Mouse (Mus musculus) Muller cell, postnatal 12 days (primary cell): ENCODE measurements around the gene Mrps30.
"Not testable (repeated sequence)": the region's sequence is repeated elsewhere in the genome, so short reads cannot be mapped to it uniquely, and the experiment has no call there.

Source experiments
- DNase-seq: peaks from one replicate; pipeline ENCODE4 v3.0.0-alpha.2; 2015; ENCODE audit errors: inconsistent ontology term

Gene Mrps30

DNA sequence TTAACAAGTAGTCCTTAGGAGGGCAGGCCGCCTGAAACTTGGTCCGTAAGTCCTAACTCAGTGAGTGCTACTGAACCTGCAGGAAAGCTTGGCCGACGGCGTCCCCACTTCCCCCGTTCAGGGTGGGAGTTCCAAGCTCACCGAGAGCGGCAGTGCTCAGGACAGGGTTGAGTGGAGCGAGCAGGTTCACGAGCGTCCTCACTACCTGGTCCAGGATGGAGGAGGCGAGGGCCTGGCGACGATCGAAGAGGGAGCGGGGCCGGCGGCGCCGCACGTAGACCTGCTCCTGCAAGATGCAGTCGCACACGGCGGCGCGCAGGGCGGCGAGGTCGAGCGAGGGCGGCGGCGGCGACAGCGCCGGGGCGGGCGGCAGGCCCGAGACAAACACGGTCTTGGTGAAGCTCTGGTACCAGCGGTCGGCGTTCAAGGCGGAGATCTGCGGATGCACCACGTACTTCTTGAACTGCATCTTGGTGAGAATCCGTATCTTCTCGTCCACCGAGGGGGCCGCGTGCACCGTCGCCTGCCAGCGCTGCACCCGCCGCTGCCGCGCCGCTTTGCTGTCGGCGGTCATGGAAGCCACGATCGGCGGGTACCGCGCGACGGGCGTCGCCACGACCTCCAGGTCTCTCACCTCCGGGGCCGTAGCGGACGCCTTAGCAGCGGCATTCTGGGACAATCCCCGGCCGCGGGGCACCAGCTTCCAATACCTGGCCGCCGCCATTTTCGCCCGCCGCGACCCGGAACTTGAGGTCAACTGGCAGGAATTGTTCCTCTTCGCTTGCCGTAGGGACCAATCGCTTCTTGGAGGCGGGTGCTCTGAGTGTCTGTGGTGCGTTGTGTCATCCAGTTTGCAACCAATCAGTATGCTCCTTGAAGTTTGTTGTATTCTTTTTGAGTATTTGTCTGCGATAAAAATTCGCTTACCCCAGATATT lies at the start of gene Mrps30, which contains the start of gene B430218F22Rik:
Gene Mrps30 (minus strand): TSS at position 742 of the 937 bp plus-strand sequence.
Gene B430218F22Rik (plus strand): TSS at position 120 of the 937 bp plus-strand sequence.
- DNase-seq, result peak; percentile 91

DNA sequence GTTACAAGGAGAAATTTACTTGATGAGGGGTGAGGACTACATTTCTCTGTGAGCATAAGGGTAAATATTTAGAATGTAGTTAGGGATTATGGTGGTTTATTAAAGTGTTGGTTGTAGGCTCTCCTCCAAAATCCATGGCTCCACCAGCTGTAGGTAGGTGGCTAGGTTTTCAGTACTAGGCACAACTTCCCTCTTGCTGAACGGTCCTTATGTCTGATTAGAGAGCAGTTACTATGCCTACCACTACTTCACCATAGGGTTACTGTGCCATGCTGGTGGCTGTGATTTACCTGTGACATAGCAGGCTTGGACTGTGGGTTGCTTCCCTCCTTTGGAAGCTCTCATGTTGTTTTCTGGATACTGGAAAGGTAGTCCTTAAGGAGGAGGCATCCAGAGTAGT lies 33.8 kb upstream of the Mrps30 start:
- no peak for DNase-seq

DNA sequence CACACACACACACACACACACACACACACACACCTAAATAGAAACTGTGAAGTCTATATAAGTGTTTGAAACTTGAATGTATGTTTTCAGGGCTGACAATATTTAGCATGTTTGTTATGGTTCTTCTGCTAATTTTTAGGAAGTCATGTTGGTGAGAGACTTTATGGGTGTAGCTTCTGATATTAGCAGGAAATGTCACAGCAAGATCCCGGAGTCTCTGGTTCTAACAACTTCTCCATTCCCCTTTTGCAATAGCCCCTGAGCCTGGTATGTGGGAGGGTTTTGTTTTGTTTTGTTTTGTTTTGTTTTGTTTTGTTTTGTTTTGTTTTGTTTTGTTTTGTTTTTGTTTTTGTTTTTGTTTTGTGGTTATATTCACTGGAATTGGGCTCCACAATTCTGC lies 33.4 kb upstream of the Mrps30 start:
- DNase-seq, result no peak

DNA sequence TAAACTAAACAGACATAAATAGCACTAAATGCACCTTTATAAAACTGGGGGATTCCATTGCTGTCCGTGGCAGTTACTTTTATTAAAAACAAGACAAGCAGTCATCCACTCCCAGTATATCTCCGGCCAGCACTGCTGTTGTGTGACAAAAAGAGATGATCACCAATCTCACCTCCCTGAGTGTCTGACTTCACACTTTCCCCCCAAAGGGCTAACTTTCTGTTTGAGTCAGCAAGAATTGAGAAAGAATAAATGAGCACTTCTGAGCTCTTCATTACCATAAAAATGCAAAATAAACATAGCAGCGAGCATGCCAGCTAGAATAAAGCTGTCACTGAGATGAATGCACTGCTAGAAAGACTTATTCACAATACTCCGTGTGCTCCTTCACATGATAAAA lies 31.1 kb upstream of the Mrps30 start:
- DNase-seq, result no peak

DNA sequence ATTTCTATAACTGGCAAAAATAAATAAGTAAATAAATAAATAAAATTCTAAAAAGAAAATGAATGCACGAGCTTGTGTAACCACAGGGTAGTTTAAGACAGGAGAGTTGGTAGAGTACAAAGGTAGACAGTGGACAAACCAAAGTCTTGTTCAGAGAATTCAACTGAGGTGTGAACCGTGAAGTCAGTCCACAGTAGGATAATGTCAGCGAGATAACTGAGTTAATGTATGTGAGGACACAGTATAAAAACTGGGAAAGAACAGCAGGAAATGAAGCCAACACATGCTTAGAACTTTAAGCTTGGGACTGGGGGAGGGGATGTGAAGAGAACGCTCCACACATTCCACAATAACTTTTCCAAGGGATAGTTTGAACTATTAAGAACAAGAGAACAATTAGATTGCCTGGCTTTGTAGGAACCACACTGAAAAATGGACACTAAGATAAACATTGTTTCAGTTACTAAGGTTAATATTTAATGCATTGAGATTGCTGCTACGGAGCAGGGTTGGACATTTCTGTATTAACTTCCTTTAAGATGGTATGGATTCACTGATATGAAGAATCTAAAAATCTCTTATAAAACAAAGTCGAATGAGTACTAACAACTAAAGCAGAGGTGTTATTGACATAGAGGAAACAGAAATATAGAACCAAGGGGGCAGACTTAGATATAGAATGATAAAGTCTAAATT lies 24.4 kb upstream of the Mrps30 start:
- DNase-seq, result no peak

DNA sequence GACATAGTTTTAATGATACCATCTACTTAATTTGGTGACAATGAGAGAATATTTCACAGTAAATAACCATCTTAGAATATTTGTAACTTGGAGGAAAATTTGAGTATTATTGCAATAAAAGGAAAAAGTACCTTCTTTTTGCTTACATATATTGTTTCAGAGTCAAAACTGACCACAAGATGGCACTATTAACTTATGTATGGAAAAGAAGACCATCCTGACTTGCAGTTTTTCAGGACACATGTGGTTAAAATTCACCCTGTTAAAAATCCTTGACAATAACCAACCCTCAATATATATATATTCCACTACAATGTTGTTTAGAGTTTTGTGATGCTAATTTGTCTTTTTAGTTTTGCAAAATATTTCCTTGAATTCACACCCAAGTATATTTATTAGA lies 16.5 kb upstream of the Mrps30 start:
- peak; percentile 51 for DNase-seq

DNA sequence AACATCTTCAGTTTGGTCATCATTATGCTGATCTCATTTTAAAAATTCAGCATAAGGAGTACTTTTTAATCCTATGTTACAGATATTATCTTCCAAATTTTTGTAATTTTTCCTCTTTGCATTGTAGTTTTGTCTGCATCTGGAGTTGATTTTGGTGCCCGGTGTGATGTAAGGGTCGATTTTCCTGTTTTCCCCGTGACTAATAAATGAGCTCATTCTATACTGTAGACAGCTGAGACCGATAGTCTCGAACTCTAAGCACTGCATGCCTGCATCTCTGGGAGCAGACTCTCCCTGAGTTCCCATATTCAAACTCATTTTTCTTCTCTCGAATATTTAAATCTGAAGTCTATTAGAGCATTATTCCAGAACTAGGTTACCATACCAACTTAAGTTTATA lies 13.3 kb upstream of the Mrps30 start:
- no peak for DNase-seq

DNA sequence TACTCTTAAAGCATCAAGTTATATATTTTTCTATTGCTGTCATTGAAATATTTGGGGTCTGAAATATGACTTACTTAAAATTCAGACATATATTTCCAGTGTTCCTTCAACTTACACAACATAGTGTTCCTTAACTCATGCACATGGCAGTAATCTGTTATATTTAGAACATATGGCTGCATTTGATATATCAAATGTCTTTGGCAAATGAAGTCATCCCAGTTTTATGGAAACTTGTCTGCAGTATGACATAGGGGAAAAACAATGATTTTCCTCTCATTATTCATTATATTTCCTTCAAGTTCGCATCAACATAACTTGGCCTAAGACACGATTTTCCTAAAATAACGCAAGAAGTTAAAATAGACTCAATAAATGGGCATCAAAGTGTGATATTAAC lies 8.8 kb upstream of the Mrps30 start:
- DNase-seq, result no peak

DNA sequence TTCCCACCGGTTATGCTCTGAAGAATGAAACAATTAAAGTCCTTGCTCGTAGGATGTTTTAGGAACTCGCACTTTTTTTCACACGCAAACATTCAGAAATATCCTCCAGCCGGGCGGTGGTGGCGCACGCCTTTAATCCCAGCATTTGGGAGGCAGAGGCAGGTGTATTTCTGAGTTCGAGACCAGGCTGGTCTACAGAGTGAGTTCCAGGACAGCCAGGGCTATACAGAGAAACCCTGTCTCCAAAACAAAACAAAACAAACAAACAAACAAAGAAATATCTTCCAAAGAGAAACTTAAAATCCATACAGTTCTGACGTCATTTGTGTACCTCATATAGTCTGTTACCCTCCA lies 373 bp upstream of the Mrps30 start:
- not testable (repeated sequence) for DNase-seq

DNA sequence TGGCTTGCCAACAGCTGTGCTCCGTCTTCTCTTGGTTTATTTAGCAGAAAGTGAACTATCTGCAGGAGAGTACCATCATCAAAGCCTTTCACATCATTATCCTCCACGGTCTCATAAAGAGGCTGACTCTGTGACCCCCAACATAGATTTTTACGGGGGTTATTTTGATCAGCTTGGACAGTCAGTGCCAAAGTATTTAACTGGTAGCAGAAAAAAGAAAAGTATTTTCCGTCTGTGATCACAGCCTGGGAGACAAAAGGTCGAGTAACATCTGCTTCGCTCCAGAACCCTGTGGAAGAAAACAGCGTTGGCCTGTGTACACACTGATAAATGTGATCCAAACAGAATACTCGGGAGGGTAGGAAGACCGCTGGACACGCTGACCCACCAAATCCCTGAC lies 6.7 kb downstream of the Mrps30 start:
- DNase-seq, result no peak

DNA sequence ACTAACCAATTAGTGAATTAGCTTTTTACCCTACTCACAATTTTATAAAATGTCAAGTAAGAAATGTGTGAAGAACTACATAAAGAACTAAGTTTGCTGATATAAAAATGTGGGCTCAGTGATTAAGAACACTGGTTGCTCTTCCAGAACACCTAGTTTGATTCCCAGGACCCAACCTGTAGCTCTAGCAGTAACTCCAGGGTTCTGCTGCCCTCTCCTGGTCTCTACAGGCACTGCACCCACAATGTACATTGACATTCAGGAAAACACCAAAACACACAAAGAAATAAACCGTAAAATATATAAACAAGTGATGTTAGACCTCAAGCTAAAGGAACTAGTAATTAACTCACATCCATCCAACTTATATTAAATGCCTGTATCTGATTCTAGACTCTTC lies 7.9 kb downstream of the Mrps30 start:
- peak; percentile 4 for DNase-seq

DNA sequence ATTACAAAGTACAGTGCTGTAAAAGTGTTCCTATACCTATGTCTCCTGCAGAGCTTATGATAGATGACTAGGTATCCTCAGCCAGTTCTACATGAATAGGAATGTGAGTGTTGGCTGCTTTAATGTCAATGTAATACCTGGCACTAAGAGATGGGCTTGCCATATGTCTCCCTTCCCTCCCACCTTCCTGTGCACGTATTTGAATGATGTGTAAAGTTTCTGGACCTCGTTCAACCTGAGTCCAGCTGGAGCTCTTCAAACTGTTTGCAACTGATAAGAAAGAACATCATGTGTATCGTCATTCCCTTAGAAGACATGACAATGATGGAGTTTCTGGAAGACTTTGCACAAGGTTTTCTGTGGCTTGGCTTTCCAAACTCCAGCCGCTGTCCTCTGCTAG lies 14.2 kb downstream of the Mrps30 start:
- DNase-seq, result no peak

DNA sequence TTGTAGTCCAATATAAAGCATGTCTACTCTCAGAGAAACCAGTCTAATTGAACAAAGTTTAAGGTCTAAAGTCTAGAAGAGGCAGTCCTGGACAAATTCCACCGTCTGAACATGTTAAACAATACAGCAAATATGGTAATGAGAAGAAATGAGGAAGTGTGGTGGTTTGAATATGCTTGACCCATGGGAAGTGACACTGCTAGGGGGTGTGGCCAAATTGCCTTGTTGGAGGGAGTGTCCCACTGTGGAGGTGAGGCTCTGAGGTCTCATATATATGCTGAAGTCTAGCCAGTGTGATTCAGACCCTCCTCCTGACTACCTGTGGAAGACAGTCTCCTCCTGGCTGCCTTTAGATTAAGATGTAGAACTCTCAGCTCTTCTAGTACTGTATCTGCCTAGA lies 21.3 kb downstream of the Mrps30 start:
- DNase-seq, result no peak

DNA sequence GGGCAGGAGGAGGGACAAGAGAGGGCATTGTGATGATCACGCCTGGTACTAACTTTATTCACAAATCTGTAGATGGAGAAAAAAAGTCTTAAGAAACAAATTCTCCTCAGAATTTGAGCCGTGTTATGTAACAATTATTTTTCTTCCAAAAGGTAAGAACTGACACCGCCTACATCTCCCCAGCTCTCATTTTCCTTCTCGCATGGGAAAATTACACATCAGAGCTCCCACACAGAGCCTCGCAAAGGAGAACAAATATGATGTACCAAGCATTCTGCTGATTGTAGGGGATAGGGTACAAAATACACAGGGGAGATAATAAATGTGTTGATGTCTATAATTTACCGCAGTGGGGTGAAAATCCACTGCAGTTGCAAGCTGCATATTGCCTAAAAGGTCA lies 23.7 kb downstream of the Mrps30 start:
- DNase-seq, result no peak

DNA sequence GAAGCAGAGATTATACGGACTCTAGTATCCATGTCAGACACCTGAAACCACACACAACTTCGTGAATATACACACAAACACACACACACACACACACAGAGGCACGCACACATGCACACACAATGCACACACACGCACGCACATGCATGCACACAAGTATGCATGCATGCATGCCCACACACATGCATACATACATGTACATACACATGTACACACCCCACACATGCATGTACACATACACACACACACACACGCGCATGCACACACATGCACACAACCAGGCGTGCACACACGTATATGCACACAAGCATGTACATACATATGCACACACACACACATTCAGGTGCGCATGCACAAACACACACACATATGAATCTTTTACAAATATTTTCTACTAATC lies 36.2 kb downstream of the Mrps30 start:
- DNase-seq, result no peak

DNA sequence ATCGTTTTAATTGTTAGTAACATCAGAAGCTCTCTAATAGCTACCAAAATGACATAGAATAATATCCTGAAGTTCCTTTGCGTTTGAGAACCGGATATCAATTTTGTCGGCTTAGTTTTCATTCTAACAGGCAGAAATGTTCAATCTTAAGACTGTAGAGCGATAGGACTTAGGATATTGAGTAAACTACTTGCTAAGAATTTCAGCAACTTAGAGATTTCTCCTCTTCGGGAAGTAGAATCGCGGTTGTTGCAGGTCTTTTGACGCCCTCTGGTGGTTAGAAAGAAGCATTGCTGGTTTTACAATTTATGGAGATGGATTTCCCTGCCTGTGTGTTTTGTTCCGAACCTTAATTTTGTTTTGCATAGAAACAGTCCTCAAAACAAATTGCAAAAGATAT lies 36.8 kb downstream of the Mrps30 start:
- peak; percentile 47 for DNase-seq
